Mouse (Mus musculus): ENCODE data around the gene Tnpo1. TPM values are rescaled to one million over a fixed set of nuclear protein-coding genes. Genes with fewer than 3 reads are reported as not detected.

Gene Tnpo1
- polyA plus RNA-seq, 2 experiments: 10.5 to 13.6 TPM

GRCm38 (mm10) chr13:98937108-98937507 is 10.9 kb upstream of the Tnpo1 start:
- no peak overlapping the region for H3K4me2 ChIP-seq (ENCODE audit: low read depth)
- TF ChIP-seq CTCF (IDR thresholded peaks at IDR 0.05; ENCODE audit: low read depth): no peak
- no peaks in the 10 kb centered on the region for H3K9me3 ChIP-seq (ENCODE audit: control insufficient read depth, low read length)
- DNase-seq (ENCODE audit: low read depth in 3 of 3, low spot score in 3 of 3): no peak
- peaks cover 4 to 5% of the 10 kb centered on the region in 2 experiments for H3K4me1 ChIP-seq (replicated peaks; ENCODE audit: control insufficient read depth in 2 of 2, insufficient read depth in 2 of 2, low read length in 1 of 2)
- no peak overlapping the region for H3K9ac ChIP-seq (replicated peaks)
- H3K4me3 ChIP-seq (ENCODE audit: insufficient read depth in 1 of 2, low read depth in 2 of 2, low read length in 2 of 2): no peak overlapping the region
- no peak overlapping the region for H3K27ac ChIP-seq
- no peaks in the 10 kb centered on the region for H3K36me3 ChIP-seq (replicated peaks; ENCODE audit: control insufficient read depth, insufficient read depth, low read depth)
- H3K27me3 ChIP-seq (ENCODE audit: control insufficient read depth, insufficient read depth, low read length): no peaks in the 10 kb centered on the region
- no peak for ATAC-seq (ENCODE audit: insufficient read depth)
- WGBS (ENCODE audit: insufficient replicate concordance): 59% methylated on average over 6 of the region's 6 CpGs

- TF ChIP-seq CTCF (IDR thresholded peaks at IDR 0.05; ENCODE audit: low read depth) (no peak), EP300 (IDR thresholded peaks at IDR 0.05; ENCODE audit: low read depth) (no peak)
- no peak for DNase-seq (ENCODE audit: low read depth in 3 of 3, low spot score in 3 of 3)
- Histone ChIP-seq H3K4me1 (replicated peaks; ENCODE audit: control insufficient read depth in 2 of 2, insufficient read depth in 2 of 2, low read length in 1 of 2) (peaks cover 3 to 8% of the 10 kb centered on the region in 2 experiments; a peak in 2 of 4 replicates), H3K9me3 (ENCODE audit: control insufficient read depth, low read length) (no peaks in the 10 kb centered on the region), H3K27ac (no peak overlapping the region), H3K4me3 (ENCODE audit: insufficient read depth in 1 of 2, low read depth in 2 of 2, low read length in 2 of 2) (no peak overlapping the region), H3K27me3 (ENCODE audit: control insufficient read depth, insufficient read depth, low read length) (no peaks in the 10 kb centered on the region), H3K9ac (replicated peaks) (no peak overlapping the region), H3K36me3 (replicated peaks; ENCODE audit: control insufficient read depth, insufficient read depth, low read depth) (no peaks in the 10 kb centered on the region), H3K4me2 (ENCODE audit: low read depth) (no peak overlapping the region)
- ATAC-seq (ENCODE audit: insufficient read depth): no peak
- 53% methylated on average over 2 of the region's 2 CpGs for WGBS (ENCODE audit: insufficient replicate concordance)
Measured at GRCm38 (mm10) chr13:98928908-98929307, 2.7 kb upstream of the Tnpo1 start.

DNA sequence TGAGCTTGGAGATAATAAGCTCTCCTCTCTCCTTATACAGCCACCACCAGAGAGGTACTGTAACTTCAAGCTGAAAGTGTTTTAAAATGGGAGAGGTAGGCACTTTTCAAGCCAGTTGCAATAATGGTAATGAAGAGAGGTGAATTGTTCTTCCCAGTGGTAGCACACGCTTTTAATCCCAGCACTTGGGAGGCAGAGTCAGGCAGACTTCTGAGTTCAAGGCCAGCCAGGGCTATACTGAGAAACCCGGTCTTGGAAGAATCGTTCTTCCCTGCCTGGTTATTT is 716 bp upstream of the Tnpo1 start:
- ATAC-seq (ENCODE audit: insufficient read depth) (no peak), DNase-seq (ENCODE audit: low read depth in 3 of 3, low spot score in 3 of 3) (no peak)
- Histone ChIP-seq H3K27me3 (ENCODE audit: control insufficient read depth, insufficient read depth, low read length) (no peaks in the 10 kb centered on the region), H3K9ac (replicated peaks) (peak overlapping the region; percentile 97), H3K36me3 (replicated peaks; ENCODE audit: control insufficient read depth, insufficient read depth, low read depth) (no peaks in the 10 kb centered on the region), H3K4me3 (ENCODE audit: insufficient read depth in 1 of 2, low read depth in 2 of 2, low read length in 2 of 2) (peak overlapping the region in 1 of 2 experiments; percentile 95; a peak in 2 of 4 replicates), H3K27ac (no peak overlapping the region; the same call in 1 of the 2 replicates), H3K9me3 (ENCODE audit: control insufficient read depth, low read length) (no peaks in the 10 kb centered on the region), H3K4me2 (ENCODE audit: low read depth) (peak overlapping the region; percentile 91), H3K4me1 (replicated peaks; ENCODE audit: control insufficient read depth in 2 of 2, insufficient read depth in 2 of 2, low read length in 1 of 2) (peaks cover 3 to 10% of the 10 kb centered on the region in 2 experiments; a peak in 2 of 4 replicates)
- WGBS (ENCODE audit: insufficient replicate concordance): 67% methylated on average over 3 of the region's 3 CpGs
- TF ChIP-seq EP300 (IDR thresholded peaks at IDR 0.05; ENCODE audit: low read depth) (no peak), CTCF (IDR thresholded peaks at IDR 0.05; ENCODE audit: low read depth) (no peak)

DNA sequence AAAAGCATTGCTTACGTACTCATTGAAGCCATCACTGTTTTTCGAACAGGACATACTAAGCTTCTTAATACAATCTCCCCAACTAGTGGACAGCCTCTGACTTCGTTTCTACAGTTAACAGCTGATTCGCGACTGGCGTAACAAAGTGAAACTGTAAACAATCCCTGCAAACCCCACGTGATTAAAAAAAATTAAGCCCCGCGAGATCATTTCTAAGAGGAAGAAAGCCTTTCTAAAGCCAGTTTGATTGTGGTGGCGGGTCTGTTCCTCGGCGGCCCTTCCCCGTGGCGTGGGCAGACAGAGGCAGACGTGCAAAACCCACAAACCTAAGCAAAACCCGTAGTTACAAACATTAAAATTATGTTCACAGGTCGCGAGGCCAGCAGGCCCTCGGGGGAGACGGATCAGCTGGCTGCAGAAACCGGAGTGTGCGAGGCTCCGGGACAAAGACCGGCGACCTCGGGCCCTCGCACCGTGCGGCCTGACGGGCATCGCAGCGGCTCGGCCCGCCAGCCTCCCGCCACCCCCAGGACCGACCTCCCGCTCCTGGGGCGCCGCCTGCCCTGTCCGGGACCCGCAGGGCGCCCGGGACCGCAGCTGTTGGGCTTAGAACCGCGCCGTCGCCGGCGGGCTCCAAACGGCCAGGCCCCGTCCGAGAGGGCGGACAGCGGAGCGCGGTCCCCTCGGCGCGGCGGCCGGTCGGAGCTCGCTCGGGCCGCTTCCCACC is 535 bp downstream of the Tnpo1 start:
- no peaks in the 10 kb centered on the region for H3K9me3 ChIP-seq (ENCODE audit: control insufficient read depth, low read length)

DNA sequence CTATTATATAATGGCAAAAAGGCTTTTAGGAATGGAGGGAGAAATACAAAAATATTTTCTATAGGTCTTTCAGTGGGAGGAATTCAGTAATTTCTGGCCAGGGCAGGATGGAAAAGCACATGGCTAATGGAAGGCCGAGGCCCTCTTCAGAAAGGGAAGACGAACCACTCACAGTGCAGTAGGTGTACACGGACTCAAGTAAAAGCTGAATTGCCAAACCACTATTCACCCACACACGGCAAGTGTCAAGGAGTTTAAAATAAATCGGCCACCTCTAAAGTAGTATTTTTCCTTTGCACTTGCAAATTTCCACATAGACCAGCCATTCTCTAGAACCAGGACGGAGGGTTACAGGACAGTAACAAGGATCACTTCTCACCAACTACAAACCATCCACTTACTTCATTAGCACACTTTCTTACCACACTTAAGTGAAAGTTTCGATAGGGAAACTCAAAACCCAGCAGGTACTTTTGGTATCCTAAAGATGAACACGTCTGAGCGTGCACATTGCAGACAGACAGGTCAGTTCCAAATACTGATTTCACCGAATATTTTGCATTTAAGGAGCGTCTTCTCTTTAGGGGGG is 1.2 kb downstream of the Tnpo1 start:
- Histone ChIP-seq H3K27me3 (ENCODE audit: control insufficient read depth, insufficient read depth, low read length) (no peaks in the 10 kb centered on the region), H3K36me3 (replicated peaks; ENCODE audit: control insufficient read depth, insufficient read depth, low read depth) (no peaks in the 10 kb centered on the region), H3K4me1 (replicated peaks; ENCODE audit: control insufficient read depth in 2 of 2, insufficient read depth in 2 of 2, low read length in 1 of 2) (peaks cover 3 to 10% of the 10 kb centered on the region in 2 experiments; a peak in 2 of 4 replicates), H3K4me3 (ENCODE audit: insufficient read depth in 1 of 2, low read depth in 2 of 2, low read length in 2 of 2) (peak overlapping the region; percentile 85 to 95), H3K9ac (replicated peaks) (peak overlapping the region; percentile 97), H3K9me3 (ENCODE audit: control insufficient read depth, low read length) (no peaks in the 10 kb centered on the region), H3K27ac (peak overlapping the region; percentile 80), H3K4me2 (ENCODE audit: low read depth) (peak overlapping the region; percentile 91)
- DNase-seq (ENCODE audit: low read depth in 3 of 3, low spot score in 3 of 3) (no peak), ATAC-seq (ENCODE audit: insufficient read depth) (no peak)
- WGBS (ENCODE audit: insufficient replicate concordance): 18% methylated on average over 11 of the region's 11 CpGs
- TF ChIP-seq CTCF (IDR thresholded peaks at IDR 0.05; ENCODE audit: low read depth) (no peak), EP300 (IDR thresholded peaks at IDR 0.05; ENCODE audit: low read depth) (no peak)

More for the DNA sequence above, 535 bp downstream of the Tnpo1 start:
- peak overlapping the region; percentile 80 for H3K27ac ChIP-seq
- no peaks in the 10 kb centered on the region for H3K36me3 ChIP-seq (replicated peaks; ENCODE audit: control insufficient read depth, insufficient read depth, low read depth)
- ATAC-seq (ENCODE audit: insufficient read depth): peak; percentile 76
- DNase-seq (ENCODE audit: low read depth in 3 of 3, low spot score in 3 of 3): peak; percentile 49 to 59 (median 55)
- TF ChIP-seq EP300 (IDR thresholded peaks at IDR 0.05; ENCODE audit: low read depth): no peak
- peak; percentile 7; the same call in 1 of the 2 replicates for TF ChIP-seq CTCF (IDR thresholded peaks at IDR 0.05; ENCODE audit: low read depth)
- no peaks in the 10 kb centered on the region for H3K27me3 ChIP-seq (ENCODE audit: control insufficient read depth, insufficient read depth, low read length)
- peak overlapping the region; percentile 91 for H3K4me2 ChIP-seq (ENCODE audit: low read depth)
- H3K9ac ChIP-seq (replicated peaks): peak overlapping the region; percentile 97
- H3K4me1 ChIP-seq (replicated peaks; ENCODE audit: control insufficient read depth in 2 of 2, insufficient read depth in 2 of 2, low read length in 1 of 2): peaks cover 3 to 10% of the 10 kb centered on the region in 2 experiments; a peak in 2 of 4 replicates
- WGBS (ENCODE audit: insufficient replicate concordance): under 1% methylated on average over 65 of the region's 66 CpGs
- H3K4me3 ChIP-seq (ENCODE audit: insufficient read depth in 1 of 2, low read depth in 2 of 2, low read length in 2 of 2): peak overlapping the region; percentile 85 to 95
